Mouse (Mus musculus) brain, adult 2 months (tissue): ENCODE data around the gene Cracr2b.

Experiments
- DNase-seq: peaks from one replicate; pipeline ENCODE4 v3.0.0; 2011; ENCODE audit warnings: low read depth, low spot score

Cracr2b gene

GRCm38 (mm10) chr7:141454967-141455551, 5.8 kb upstream of the Cracr2b start, which contains the start of gene Pnpla2:
TSS of gene Pnpla2 (plus strand) at chr7:141455198.
- DNase-seq: peak; percentile 94

DNA sequence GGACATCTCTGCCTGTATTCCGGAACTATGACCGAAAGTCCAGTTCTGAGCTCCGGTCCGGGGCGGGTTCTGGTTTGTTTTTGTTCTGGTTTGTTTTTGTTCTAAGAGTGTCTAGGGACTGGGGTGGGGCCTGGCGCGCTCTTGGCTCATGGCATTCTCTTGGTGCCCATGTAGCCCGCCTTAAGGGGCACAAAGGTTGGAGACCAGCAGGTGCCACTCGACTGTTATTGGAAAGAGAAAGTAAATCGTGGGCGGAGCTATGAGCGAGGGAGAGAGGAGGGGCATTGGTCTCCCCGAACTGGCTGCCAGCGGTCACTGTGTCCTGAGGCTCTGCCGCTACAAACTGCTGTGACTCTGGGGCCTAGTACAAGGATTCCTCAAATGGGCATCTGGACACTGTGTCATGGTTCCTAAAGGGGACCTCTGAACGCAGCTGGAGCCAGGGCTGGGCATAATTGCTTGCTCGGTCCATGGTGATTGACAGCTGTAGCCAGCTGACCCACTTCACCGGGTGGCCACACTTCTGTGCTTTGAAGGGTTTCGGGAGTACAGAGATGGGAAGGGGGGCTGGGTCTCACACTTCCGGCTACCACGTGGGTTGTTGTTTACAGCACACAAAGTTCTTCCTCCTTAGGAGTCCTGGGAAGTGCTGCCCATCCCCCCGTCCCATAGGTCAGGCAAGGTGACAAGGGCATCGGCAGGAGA, 5.1 kb upstream of the Cracr2b start:
- DNase-seq: peak; percentile 79

GRCm38 (mm10) chr7:141456739-141457138, 4.2 kb upstream of the Cracr2b start:
- DNase-seq: no peak

DNA sequence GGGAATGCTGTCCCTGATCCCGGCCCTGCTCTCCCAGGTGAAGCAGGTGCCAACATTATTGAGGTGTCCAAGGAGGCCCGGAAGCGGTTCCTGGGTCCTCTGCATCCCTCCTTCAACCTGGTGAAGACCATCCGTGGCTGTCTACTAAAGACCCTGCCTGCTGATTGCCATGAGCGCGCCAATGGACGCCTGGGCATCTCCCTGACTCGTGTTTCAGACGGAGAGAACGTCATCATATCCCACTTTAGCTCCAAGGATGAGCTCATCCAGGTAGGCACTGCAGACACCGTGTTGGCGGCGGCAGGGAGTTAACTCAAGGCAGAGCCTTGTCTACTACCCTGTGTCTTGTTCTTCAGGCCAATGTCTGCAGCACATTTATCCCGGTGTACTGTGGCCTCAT, 3.7 kb upstream of the Cracr2b start:
- DNase-seq: no peak

DNA sequence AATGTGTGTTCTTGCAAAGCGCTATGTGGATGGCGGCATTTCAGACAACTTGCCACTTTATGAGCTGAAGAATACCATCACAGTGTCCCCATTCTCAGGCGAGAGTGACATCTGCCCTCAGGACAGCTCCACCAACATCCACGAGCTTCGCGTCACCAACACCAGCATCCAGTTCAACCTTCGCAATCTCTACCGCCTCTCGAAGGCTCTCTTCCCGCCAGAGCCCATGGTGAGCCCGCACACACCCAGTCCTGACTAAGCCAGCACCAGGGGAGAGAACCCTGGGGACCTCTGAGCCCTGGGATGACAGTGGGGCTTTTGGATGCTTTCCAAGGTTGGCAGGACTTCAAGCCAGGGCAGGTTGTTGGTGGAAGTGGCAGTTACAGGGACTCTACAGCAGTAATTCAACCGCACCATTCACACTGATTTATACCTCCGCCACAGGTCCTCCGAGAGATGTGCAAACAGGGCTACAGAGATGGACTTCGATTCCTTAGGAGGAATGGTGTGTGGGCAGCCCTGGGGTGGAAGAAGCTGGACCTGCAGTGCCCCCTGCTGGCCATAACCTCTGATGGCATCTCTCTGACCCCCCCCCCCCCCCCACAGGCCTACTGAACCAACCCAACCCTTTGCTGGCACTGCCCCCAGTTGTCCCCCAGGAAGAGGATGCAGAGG, 2.8 kb upstream of the Cracr2b start:
- DNase-seq: peak; percentile 71

- DNase-seq: no peak
Observed at GRCm38 (mm10) chr7:141458661-141459060, 2.2 kb upstream of the Cracr2b start.

- peak; percentile 87 for DNase-seq
Observed at GRCm38 (mm10) chr7:141459301-141459711, 1.6 kb upstream of the Cracr2b start.

DNA sequence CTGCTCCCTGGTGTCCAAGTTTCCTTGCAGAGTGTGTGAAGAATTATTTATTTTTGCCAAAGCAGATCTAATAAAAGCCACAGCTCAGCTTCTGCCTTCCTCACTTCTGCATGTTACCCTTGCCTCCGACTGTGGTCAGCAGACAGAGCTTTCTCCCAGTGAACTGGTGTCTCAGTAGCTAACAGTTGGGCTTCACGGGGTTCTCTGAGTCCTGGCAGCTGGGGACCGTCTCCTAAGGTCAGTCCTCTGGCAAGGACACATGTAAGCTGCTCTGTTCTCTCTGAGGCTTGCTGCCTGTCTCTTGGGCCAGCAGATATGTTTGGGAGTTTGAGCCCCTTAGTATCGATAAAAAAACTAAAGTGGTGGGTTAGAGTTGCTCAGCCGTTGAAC, 898 bp upstream of the Cracr2b start:
- no peak for DNase-seq

GRCm38 (mm10) chr7:141461521-141462332, 833 bp downstream of the Cracr2b start:
- no peak for DNase-seq

DNA sequence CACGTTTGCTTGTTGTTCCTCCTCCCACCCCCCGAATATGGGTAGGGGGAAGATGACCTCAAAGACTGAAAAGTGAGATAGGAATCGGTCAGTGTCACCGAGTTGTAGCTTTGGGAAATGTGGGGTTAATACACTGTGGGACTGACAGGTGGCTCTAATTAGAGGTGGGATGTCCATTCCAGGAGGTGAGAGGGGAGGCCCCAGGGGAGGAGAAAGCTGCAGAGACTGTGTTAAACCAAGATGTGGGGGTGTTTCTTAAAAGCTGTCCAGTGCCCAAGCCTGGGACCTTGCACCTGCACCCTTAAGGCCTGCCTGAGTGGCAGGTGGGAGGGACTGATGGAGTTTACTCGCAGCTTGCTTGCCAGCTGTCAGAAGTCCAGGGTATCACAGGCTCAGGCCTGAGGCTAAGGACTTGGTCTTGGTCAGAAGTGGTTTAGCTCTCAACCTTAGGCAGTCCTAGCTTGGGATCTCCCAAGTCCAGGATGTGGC, 1.5 kb downstream of the Cracr2b start:
- DNase-seq: no peak

- DNase-seq: no peak
Observed at GRCm38 (mm10) chr7:141463824-141464602, 3.1 kb downstream of the Cracr2b start.

DNA sequence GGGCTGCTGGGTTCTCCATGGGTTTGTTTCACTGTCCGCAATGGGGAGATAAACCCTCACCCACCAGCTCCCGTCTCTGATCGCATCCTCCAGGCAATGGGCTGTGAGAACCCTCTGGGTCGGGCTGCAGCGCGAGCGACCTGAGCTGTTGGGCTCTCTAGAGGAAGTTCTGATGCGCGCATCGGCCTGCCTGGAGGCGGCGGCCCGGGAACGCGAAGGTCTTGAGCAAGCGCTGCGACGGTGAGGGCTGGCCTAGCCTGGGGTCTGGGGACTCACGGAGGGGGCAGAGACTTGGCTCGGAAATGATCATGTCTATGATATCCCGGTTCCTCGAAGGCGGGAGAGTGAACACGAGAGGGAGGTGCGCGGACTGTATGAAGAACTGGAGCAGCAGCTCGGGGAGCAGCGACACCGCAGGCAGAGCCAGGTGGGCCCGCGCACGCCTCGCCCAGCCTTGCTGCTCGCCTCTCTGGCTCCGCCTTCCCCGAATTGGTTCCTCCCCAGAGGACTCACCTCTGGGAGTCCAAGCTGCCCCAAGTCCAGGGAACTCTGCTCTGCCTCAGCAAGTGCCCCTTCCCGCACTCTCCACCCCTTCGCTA, 3.8 kb downstream of the Cracr2b start:
- no peak for DNase-seq

GRCm38 (mm10) chr7:141465388-141466044, 4.6 kb downstream of the Cracr2b start:
- DNase-seq: no peak

DNA sequence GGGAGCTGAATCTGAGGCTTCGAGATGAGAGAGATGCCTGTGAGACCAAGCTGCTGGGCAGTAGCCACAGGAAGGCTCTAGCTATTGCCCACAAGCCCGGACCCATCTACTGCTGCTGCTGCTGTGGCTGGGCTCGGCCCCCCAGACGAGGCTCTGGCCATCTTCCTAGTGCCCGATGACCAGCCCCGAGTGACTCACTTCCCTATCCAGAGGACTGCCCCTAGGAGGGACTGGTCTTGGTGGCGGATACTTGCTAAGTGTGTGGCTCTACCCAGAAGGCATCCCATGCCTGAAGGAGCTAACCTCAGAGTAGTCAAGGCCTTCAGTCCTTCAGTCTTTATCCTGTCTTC, 5.1 kb downstream of the Cracr2b start:
- no peak for DNase-seq

- no peak for DNase-seq
Observed at GRCm38 (mm10) chr7:141466607-141467148, 5.8 kb downstream of the Cracr2b start.

- DNase-seq: peak; percentile 69
Observed at GRCm38 (mm10) chr7:141467230-141468030, 6.5 kb downstream of the Cracr2b start, which contains the start of gene Cd151. TSS of gene Cd151 (plus strand) at chr7:141467392.

- no peak for DNase-seq
Observed at GRCm38 (mm10) chr7:141468164-141468521, 7.2 kb downstream of the Cracr2b start.

- peak; percentile 84 for DNase-seq
Observed at GRCm38 (mm10) chr7:141468522-141469211, 7.8 kb downstream of the Cracr2b start.
